Mouse (Mus musculus): Measurements from ENCODE around the gene Fcmr.

Gene Fcmr

DNA sequence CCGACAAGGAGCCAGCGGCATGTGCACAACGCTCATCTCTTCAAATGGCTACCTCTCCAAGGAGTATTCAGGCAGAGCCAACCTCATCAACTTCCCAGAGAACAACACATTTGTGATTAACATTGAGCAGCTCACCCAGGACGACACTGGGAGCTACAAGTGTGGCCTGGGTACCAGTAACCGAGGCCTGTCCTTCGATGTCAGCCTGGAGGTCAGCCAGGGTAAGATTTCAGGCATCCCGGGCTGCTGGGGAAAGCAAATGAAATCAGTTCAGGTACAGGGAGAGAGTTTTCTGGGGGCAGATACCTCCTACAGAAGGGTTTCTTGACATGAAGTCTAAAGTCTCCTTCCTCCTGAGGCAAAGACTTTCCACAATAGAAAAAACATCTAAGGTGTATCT is 23.8 kb upstream of the Fcmr start:
- no peaks in the 10 kb centered on the region for H3K36me3 ChIP-seq (ENCODE audit: control insufficient read depth, insufficient read depth, low read length, poor library complexity, severe bottlenecking)
- H3K27me3 ChIP-seq (ENCODE audit: control insufficient read depth, insufficient read depth, low read length, poor library complexity, severe bottlenecking): no peaks in the 10 kb centered on the region
- DNase-seq (ENCODE audit: low read depth, low spot score): no peak

DNA sequence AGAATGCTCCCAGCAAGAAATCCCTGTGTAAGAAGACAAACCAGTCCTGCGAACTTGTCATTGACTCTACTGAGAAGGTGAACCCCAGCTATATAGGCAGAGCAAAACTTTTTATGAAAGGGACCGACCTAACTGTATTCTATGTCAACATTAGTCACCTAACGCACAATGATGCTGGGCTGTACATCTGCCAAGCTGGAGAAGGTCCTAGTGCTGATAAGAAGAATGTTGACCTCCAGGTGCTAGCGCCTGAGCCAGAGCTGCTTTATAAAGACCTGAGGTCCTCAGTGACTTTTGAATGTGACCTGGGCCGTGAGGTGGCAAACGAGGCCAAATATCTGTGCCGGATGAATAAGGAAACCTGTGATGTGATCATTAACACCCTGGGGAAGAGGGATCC is 21.0 kb upstream of the Fcmr start:
- Histone ChIP-seq H3K27me3 (ENCODE audit: control insufficient read depth, insufficient read depth, low read length, poor library complexity, severe bottlenecking) (no peaks in the 10 kb centered on the region), H3K36me3 (ENCODE audit: control insufficient read depth, insufficient read depth, low read length, poor library complexity, severe bottlenecking) (no peaks in the 10 kb centered on the region)
- no peak for DNase-seq (ENCODE audit: low read depth, low spot score)

DNA sequence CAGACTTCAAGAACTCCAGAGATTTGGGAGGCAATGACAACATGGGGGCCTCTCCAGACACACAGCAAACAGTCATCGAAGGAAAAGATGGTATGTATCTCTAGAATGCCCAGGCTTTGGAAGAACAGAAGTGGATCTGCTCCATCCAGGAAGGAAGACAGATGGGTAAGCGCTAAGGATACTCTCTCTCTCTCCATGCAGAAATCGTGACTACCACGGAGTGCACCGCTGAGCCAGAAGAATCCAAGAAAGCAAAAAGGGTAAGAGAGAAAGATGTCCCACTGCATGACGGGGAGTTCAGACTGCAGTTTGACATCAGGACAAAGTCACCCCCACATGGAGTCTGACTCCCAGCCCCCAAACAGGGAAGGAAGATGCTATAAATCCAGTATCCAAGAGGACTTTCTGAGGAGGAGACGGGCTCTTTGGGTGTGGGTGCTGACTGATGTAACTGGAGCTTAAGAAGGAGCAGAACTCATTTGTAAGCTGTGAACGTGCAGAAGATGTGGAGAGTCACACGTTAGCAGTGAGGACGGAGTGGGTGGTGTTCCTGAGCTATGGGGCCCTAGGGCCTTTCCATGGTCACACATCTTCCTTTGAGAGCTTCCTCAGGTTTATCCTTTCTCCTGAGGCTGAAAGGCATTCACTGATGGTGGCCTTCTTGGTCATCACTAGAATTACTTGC is 15.8 kb upstream of the Fcmr start:
- no peak for DNase-seq (ENCODE audit: low read depth, low spot score)
- no peaks in the 10 kb centered on the region for H3K27me3 ChIP-seq (ENCODE audit: control insufficient read depth, insufficient read depth, low read length, poor library complexity, severe bottlenecking)
- H3K36me3 ChIP-seq (ENCODE audit: control insufficient read depth, insufficient read depth, low read length, poor library complexity, severe bottlenecking): no peaks in the 10 kb centered on the region

DNA sequence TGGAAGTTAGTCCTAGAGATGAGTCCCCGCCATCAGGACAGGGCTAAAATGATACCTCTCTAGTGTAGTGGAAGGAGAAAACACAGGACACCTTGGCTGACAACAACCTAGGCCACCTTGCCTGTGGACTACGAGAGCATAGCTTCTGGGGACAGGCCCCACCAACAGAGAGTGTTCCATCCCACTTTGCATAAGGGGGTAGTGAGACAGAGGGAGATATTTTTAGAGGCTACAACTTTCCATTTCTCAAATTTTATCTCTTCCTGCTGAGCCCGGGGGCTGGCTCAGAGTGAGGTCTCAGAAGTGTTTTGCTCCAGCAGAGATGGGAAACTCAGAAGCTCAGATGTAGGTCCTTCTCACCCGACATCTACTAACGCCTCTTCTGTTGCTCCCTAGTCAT is 15.1 kb upstream of the Fcmr start:
- DNase-seq (ENCODE audit: low read depth, low spot score): peak; percentile 86
- H3K27me3 ChIP-seq (ENCODE audit: control insufficient read depth, insufficient read depth, low read length, poor library complexity, severe bottlenecking): no peaks in the 10 kb centered on the region
- H3K36me3 ChIP-seq (ENCODE audit: control insufficient read depth, insufficient read depth, low read length, poor library complexity, severe bottlenecking): no peaks in the 10 kb centered on the region

DNA sequence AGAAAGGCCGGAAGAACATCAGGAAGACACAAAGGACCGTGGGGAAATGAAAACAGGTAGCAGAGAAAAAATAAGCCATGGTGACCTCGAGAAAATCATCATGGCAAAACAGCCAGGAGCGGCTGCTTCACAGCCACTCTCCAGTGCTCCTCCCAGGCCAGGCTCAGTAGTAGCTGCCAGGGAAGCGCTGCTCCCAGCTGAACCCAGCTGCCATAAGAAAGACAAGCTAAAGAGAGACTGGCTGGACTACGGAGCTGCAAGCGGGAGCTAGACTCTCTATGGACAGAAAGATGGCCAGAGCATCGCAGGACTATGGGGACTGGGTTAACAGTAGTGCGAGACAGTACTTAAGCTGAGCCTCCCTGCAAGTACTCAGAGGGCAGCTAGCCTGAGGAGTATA is 10.7 kb upstream of the Fcmr start:
- H3K36me3 ChIP-seq (ENCODE audit: control insufficient read depth, insufficient read depth, low read length, poor library complexity, severe bottlenecking): no peaks in the 10 kb centered on the region
- no peak for DNase-seq (ENCODE audit: low read depth, low spot score)
- no peaks in the 10 kb centered on the region for H3K27me3 ChIP-seq (ENCODE audit: control insufficient read depth, insufficient read depth, low read length, poor library complexity, severe bottlenecking)

DNA sequence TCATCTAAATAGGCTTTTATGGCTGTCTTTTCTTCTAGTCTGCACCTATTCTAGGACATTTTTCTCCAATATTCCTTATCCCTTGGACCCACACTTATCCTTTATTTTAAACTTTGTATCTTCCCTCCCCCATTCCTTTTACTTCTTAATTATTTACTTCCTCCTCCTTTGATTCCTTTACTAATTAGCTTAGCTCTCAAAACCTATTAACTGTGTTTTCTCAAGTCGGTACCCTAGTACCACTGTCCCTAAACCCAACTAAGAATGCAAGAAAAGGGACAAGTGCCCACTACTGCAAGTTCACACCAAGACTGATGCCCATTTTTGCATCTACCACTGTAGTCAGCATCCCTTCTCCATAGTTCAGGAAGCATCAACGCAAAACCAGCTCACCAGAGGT is 9.7 kb upstream of the Fcmr start:
- H3K27me3 ChIP-seq (ENCODE audit: control insufficient read depth, insufficient read depth, low read length, poor library complexity, severe bottlenecking): no peaks in the 10 kb centered on the region
- no peaks in the 10 kb centered on the region for H3K36me3 ChIP-seq (ENCODE audit: control insufficient read depth, insufficient read depth, low read length, poor library complexity, severe bottlenecking)
- no peak for DNase-seq (ENCODE audit: low read depth, low spot score)

DNA sequence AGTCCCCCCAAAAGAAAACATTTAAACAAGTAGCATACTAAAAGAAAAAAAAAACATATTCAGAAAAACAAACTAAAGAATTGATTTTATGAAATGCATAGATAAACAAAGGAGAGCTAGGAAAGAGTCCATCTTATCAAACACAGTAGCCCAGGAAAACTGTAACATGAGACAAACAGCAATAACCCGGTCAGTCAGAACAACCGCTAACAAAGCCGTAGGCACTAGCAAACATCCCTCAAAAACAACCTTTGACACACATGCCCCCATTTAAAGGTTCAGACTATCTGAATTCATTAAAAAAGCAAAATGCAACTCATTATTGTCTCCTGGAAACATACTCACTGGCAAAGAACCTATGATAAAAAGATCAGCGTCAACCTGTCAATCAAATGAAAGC is 8.0 kb upstream of the Fcmr start:
- Histone ChIP-seq H3K36me3 (ENCODE audit: control insufficient read depth, insufficient read depth, low read length, poor library complexity, severe bottlenecking) (no peaks in the 10 kb centered on the region), H3K27me3 (ENCODE audit: control insufficient read depth, insufficient read depth, low read length, poor library complexity, severe bottlenecking) (no peaks in the 10 kb centered on the region)
- DNase-seq (ENCODE audit: low read depth, low spot score): no peak

DNA sequence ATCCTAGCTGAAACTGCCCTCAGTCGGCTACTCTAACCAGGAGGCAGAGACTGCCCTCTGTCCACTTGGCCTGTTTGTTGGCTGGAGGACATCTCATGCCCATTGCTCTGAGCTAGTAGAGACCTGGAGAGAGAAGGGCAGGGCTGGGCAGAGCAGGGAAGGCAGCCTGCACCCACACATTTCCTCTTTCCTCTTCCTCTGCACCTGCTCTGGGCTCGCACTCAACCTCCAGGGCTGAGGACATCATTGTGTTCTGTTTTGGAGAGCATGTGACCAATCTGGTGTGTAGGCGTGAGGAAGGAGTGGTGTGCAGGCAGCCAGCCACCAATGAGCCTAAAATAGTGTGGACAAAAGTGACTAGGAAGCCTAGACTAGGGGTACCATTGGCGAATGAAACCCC is 1.2 kb upstream of the Fcmr start:
- Histone ChIP-seq H3K36me3 (ENCODE audit: control insufficient read depth, insufficient read depth, low read length, poor library complexity, severe bottlenecking) (no peaks in the 10 kb centered on the region), H3K27me3 (ENCODE audit: control insufficient read depth, insufficient read depth, low read length, poor library complexity, severe bottlenecking) (no peaks in the 10 kb centered on the region)
- peak; percentile 92 for DNase-seq (ENCODE audit: low read depth, low spot score)

DNA sequence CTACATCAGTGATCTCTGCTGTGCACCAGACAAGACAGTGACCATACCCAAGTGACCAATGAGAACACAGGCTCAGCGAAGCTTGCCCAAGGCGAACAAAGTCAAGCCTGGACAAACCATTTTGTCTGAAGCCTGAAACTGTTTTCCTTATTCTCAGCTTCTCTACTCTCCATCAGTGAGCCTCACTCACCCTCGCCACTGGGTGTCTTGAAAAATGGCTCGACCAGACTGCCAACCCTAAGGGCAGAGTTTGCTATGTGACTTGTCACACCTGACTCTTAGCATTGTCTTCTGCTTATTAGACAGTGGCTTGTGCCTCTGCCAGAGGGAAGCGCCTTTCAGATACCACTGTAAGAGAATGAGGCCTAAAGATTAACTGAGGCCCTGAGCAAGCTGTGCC is 728 bp upstream of the Fcmr start:
- H3K27me3 ChIP-seq (ENCODE audit: control insufficient read depth, insufficient read depth, low read length, poor library complexity, severe bottlenecking): no peaks in the 10 kb centered on the region
- no peaks in the 10 kb centered on the region for H3K36me3 ChIP-seq (ENCODE audit: control insufficient read depth, insufficient read depth, low read length, poor library complexity, severe bottlenecking)
- peak; percentile 57 for DNase-seq (ENCODE audit: low read depth, low spot score)

DNA sequence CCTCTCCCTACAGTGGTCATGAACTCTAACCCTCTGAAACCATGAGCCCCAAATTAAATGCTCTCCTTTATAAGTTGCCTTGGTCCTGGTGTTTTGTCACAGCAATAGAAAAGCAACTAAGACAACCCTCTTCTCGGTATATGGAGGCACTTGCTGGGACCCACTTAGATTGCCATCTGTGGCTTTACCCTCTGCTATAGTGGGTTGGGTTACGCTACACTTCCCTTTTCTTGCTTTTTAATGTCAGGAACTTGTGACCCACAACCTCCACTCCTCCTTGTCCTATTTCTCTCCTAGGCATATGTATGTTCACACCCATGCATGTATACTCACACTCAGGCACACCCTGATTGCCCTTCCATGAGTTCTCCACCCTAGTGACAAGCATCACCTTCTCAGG is 7.4 kb downstream of the Fcmr start:
- Histone ChIP-seq H3K36me3 (ENCODE audit: control insufficient read depth, insufficient read depth, low read length, poor library complexity, severe bottlenecking) (peaks cover 15% of the 10 kb centered on the region), H3K27me3 (ENCODE audit: control insufficient read depth, insufficient read depth, low read length, poor library complexity, severe bottlenecking) (no peaks in the 10 kb centered on the region)
- DNase-seq (ENCODE audit: low read depth, low spot score): peak; percentile 54

DNA sequence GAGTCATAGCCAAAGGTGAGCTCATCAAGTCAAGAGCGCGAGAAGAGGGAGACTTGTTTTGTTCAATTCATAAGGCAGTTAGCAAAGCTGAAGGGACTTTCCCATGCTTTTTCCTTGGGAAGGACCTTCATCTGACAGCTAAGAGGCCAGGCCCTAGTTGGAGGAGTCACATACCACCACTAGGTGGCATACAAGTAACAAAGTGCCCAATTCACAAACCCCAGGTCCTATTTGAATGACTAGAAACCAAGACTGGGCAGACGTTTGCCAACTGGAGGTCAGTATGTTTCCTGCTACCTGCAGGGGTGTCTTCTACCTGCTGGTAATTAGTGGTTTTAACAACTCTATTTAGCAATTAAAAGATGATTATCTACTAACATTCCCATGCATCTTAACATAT is 9.7 kb downstream of the Fcmr start:
- peak; percentile 70 for DNase-seq (ENCODE audit: low read depth, low spot score)

DNA sequence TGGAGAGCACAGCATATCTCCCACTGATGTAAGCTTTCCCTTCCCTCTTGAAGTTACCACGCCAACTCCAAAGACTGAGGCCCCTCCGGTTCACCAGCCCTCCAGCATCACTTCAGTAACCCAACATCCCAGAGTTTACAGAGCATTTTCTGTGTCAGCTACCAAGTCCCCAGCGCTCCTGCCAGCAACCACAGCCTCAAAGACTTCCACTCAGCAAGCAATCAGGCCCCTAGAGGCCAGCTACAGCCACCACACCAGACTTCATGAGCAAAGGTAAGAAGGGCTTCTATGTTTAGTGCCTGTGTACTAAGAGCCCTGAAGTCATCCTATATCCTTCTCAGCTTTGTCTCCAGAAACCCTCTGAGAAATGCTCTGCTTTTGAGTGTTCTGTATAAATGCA is 10.4 kb downstream of the Fcmr start:
- Histone ChIP-seq H3K27me3 (ENCODE audit: control insufficient read depth, insufficient read depth, low read length, poor library complexity, severe bottlenecking) (no peaks in the 10 kb centered on the region), H3K36me3 (ENCODE audit: control insufficient read depth, insufficient read depth, low read length, poor library complexity, severe bottlenecking) (peaks cover 35% of the 10 kb centered on the region)
- DNase-seq (ENCODE audit: low read depth, low spot score): no peak

More for the DNA sequence above, 9.7 kb downstream of the Fcmr start:
- Histone ChIP-seq H3K36me3 (ENCODE audit: control insufficient read depth, insufficient read depth, low read length, poor library complexity, severe bottlenecking) (peaks cover 30% of the 10 kb centered on the region), H3K27me3 (ENCODE audit: control insufficient read depth, insufficient read depth, low read length, poor library complexity, severe bottlenecking) (no peaks in the 10 kb centered on the region)

DNA sequence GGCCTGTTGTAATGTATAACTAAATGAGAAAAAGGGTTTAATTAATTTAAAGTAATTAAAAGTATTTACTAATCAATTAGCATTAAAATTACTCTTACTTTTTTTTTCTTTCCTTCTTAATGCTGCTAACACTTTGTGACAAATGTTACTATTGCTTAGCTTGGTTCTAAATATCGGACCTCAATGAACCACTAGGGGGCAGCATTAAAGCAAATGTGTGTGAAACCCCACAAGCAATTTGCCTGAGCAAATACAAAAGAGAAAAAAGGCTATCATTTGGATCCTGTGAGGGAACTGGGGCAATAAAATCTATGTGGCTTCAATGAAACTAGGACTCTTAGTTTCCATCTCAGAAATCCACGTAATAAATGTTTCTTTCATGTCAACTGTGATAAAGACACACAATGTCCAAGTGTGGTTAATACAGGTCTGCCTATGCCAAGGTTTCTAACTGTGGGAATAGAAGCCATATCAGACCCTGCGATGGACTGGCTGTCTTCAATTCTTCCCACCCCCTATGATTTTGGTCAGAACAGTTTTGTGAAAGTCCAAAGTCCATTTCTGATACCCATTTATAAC is 11.6 kb downstream of the Fcmr start:
- DNase-seq (ENCODE audit: low read depth, low spot score): peak; percentile 86
- H3K36me3 ChIP-seq (ENCODE audit: control insufficient read depth, insufficient read depth, low read length, poor library complexity, severe bottlenecking): peaks cover 37% of the 10 kb centered on the region
- no peaks in the 10 kb centered on the region for H3K27me3 ChIP-seq (ENCODE audit: control insufficient read depth, insufficient read depth, low read length, poor library complexity, severe bottlenecking)

DNA sequence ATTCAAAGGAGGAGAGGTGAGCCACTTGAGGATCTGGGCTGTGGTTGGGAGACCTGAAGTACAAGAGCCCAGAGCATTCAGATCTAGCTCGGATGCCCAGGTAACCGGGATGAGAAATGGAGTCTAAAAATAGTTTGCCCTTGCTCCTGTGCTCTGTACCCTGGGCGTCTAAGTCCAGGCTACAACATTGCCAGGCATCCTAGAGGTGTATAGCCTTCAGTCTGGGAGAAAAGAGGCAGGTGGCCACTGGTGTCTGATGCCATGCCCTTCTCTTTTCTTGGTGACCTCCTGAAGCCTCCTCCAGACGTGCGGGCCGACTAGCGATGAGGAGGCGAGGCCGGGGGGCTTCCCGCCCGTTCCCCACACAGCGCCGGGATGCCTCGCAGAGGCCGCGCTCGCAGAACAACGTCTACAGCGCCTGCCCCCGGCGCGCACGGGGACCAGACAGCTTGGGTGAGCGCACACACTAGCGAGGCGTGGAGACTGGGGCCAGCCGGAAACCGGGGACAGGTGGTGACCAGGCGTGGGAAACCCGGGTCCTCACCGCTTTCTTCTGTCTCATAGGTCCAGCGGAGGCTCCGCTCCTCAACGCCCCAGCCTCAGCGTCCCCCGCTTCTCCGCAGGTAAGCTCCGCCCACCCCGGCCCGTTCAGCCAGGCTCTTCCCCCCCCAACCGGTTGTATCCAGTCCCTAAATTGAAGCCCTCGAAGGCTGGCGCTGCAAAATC is 12.6 kb downstream of the Fcmr start:
- H3K27me3 ChIP-seq (ENCODE audit: control insufficient read depth, insufficient read depth, low read length, poor library complexity, severe bottlenecking): no peaks in the 10 kb centered on the region
- H3K36me3 ChIP-seq (ENCODE audit: control insufficient read depth, insufficient read depth, low read length, poor library complexity, severe bottlenecking): peaks cover 37% of the 10 kb centered on the region
- peak; percentile 63 for DNase-seq (ENCODE audit: low read depth, low spot score)

DNA sequence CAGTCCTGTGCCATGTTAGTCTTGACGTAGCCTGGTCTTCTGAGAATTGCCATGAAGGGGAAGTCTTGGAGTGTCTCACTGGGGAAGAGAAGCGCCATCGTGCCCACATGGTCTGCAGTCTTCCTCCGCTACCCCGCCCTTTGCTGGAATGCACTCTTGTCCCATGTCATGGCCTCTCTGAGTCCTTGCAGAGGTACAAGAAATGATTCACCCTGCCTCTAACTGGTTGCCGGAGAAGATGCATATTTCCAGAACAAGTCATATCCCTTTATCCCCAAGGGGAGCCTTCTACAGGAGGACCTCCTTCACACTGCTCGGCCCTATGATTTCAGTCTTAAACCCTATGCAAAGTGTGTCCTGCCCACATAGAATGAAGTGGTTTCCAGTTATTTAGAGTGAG is 14.5 kb downstream of the Fcmr start:
- Histone ChIP-seq H3K36me3 (ENCODE audit: control insufficient read depth, insufficient read depth, low read length, poor library complexity, severe bottlenecking) (peaks cover 37% of the 10 kb centered on the region), H3K27me3 (ENCODE audit: control insufficient read depth, insufficient read depth, low read length, poor library complexity, severe bottlenecking) (no peaks in the 10 kb centered on the region)
- DNase-seq (ENCODE audit: low read depth, low spot score): no peak
